Mouse (Mus musculus) brain, embryonic 14.5 days (tissue): Measurements from ENCODE around the gene Hnrnpf.

Experiments used
- CTCF ChIP-seq: fragments of 200-500 bp; IDR thresholded peaks from 2 replicates; pipeline ENCODE4 v1.5.1; 2012; ENCODE audit warnings: inconsistent platforms, mild to moderate bottlenecking, moderate library complexity, borderline replicate concordance; ENCODE audit not compliant: insufficient read depth, insufficient read length; ENCODE audit errors: extremely low read depth
- POLR2A ChIP-seq: fragments of 200-500 bp; IDR thresholded peaks from 2 replicates; pipeline ENCODE4 v1.6.1; 2012; ENCODE audit warnings: mild to moderate bottlenecking, inconsistent platforms, borderline replicate concordance; ENCODE audit not compliant: poor library complexity, insufficient read depth, insufficient read length, severe bottlenecking; ENCODE audit errors: extremely low read depth

GRCm38 (mm10) chr6:117892386-117892785 is 7.7 kb upstream of the Hnrnpf start:
- no peak for TF ChIP-seq POLR2A
- TF ChIP-seq CTCF = no peak
